19 mouse cellular contexts compared by ENCODE assay signal in the genomic region with DNA sequence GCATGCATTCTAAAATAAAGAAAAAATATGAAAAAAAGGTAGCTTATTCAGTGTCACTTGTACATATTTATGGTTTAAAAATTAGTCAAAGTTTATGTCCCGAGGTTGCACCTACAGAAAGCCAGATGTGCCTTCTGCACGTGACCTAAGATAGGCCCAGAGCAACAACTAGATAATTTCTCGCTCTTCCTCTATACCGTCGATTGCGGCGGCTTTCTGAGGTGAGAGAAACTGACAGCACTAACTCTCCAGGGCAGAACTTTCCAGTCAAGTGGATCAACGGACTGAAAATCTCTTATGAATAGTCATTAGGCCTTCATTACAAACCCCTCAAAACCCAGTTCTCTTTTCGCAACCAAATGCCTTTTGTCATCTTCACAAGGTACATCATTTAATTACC. TPM values are rescaled to one million over a fixed set of nuclear protein-coding genes. Genes with fewer than 3 reads are reported as not detected.
DNase-seq lines count a peak whose midpoint lies in the region; ATAC-seq and TF ChIP-seq lines count a peak whose summit lies in the region.
"Had no signal": no experiment of that assay in that cellular context is flagged by ENCODE, and none has a peak within 500 bp of the region (broad histone marks: within the 10 kb centered on the region; RNA-seq: fewer than 3 reads in every experiment).

No protein-coding gene starts in this region.

- peaks cover 24% of the 10 kb centered on the region for H3K79me2 ChIP-seq in MEL (ENCODE audit: control insufficient read depth, insufficient read depth, low read length, poor library complexity)

- no peak overlapping the region for H3K4me2 ChIP-seq in heart, embryonic 13.5 days
- H3K4me2 ChIP-seq: embryonic facial prominence, embryonic 12.5 days; lung, embryonic 14.5 days; midbrain, embryonic 11.5 days had no signal

- peaks cover 86% of the 10 kb centered on the region for H3K4me1 ChIP-seq in heart, embryonic 13.5 days
- peaks cover 29 to 36% of the 10 kb centered on the region in 2 experiments for H3K4me1 ChIP-seq in MEL (ENCODE audit: control insufficient read depth in 1 of 2, insufficient read depth in 2 of 2, low read length in 2 of 2)

- 65% methylated on average over 9 of the region's 9 CpGs for WGBS in heart, embryonic 13.5 days

- H3K36me3 ChIP-seq in heart, embryonic 13.5 days: no peaks in the 10 kb centered on the region
- H3K36me3 ChIP-seq in MEL (ENCODE audit: control insufficient read depth in 1 of 2, insufficient read depth in 2 of 2, low read length in 2 of 2): peaks cover 0 to 48% of the 10 kb centered on the region in 2 experiments; a peak in 3 of 4 replicates
- H3K36me3 ChIP-seq: embryonic facial prominence, embryonic 12.5 days had no signal

- H3K9me3 ChIP-seq in heart, embryonic 13.5 days: no peaks in the 10 kb centered on the region
- no peaks in the 10 kb centered on the region for H3K9me3 ChIP-seq in MEL (replicated peaks; ENCODE audit: insufficient read depth, low read length)
- H3K9me3 ChIP-seq: embryonic facial prominence, embryonic 12.5 days; hindbrain, embryonic 10.5 days had no signal

- no peaks in the 10 kb centered on the region for H3K27me3 ChIP-seq in heart, embryonic 13.5 days (replicated peaks)
- no peaks in the 10 kb centered on the region for H3K27me3 ChIP-seq in MEL (ENCODE audit: control insufficient read depth in 1 of 2, insufficient read depth in 2 of 2, low read length in 2 of 2)
- H3K27me3 ChIP-seq: embryonic facial prominence, embryonic 12.5 days had no signal

- no peak overlapping the region for H3K4me3 ChIP-seq in heart, embryonic 13.5 days
- no peak overlapping the region for H3K4me3 ChIP-seq in MEL (ENCODE audit: control insufficient read depth in 1 of 2, insufficient read depth in 1 of 2, low read depth in 2 of 2, low read length in 2 of 2)
- H3K4me3 ChIP-seq: embryonic facial prominence, embryonic 12.5 days; hindbrain, embryonic 10.5 days had no signal

- peak in 1 of 2 experiments; percentile 28; a peak in 1 of 4 replicates for TF ChIP-seq EP300 in MEL (IDR thresholded peaks at IDR 0.05; ENCODE audit: low read depth in 1 of 2, low read length in 2 of 2)

- no peak overlapping the region for H3K9ac ChIP-seq in heart, embryonic 13.5 days
- no peak overlapping the region for H3K9ac ChIP-seq in MEL (ENCODE audit: control insufficient read depth, low read depth, low read length, poor library complexity, severe bottlenecking)
- H3K9ac ChIP-seq: embryonic facial prominence, embryonic 12.5 days; lung, embryonic 14.5 days had no signal

- no peak for TF ChIP-seq RAD21 in MEL (IDR thresholded peaks at IDR 0.05; ENCODE audit: low read depth, low read length)

- 0 out of 2 replicates have a peak overlapping the region, but pooled peaks have one; percentile 17 for H3K27ac ChIP-seq in heart, embryonic 13.5 days (replicated peaks)
- peak overlapping the region; percentile 32 for H3K27ac ChIP-seq in MEL (ENCODE audit: control insufficient read depth, low read depth, low read length)
- H3K27ac ChIP-seq: embryonic facial prominence, embryonic 12.5 days; hindbrain, embryonic 10.5 days; hindbrain, postnatal 0 days had no signal

- TF ChIP-seq CTCF in MEL (IDR thresholded peaks at IDR 0.05 in 2 of 3, conservative IDR thresholded peaks at IDR 0.05 in 1 of 3; ENCODE audit: control insufficient read depth in 1 of 3, insufficient read depth in 1 of 3, low read depth in 2 of 3, low read length in 3 of 3, poor library complexity in 1 of 3, severe bottlenecking in 1 of 3): no peak

- ATAC-seq in heart, embryonic 13.5 days (ENCODE audit: extremely low read depth, insufficient number of reproducible peaks, low FRiP score, low TSS enrichment): no peak
- ATAC-seq in erythroid progenitor cell, adult 5-6 weeks (replicated peaks; ENCODE audit: low FRiP score, poor library complexity, severe bottlenecking): peak; percentile 45
- ATAC-seq in megakaryocyte progenitor cell, adult 5-6 weeks (replicated peaks; ENCODE audit: poor library complexity): peak; percentile 21; the same call in 1 of the 2 replicates
- ATAC-seq: hindbrain, postnatal 0 days; intestine, postnatal 0 days had no signal

- TF ChIP-seq POLR2A in MEL (IDR thresholded peaks at IDR 0.05; ENCODE audit: control insufficient read depth in 1 of 2, insufficient read depth in 1 of 2, low read depth in 1 of 2, low read length in 2 of 2, poor library complexity in 1 of 2): no peak

- DNase-seq in heart, adult 8-10 months (ENCODE audit: low spot score): no peak
- DNase-seq in MEL (ENCODE audit: low read depth, low spot score): no peak
- no peak for DNase-seq in lung, postnatal 10 days
- no peak for DNase-seq in layer of hippocampus, adult 9-10 months (ENCODE audit: low spot score)
- DNase-seq: adrenal gland, adult 2 months; B cell, adult 2 months; cerebellum, adult 8-10 months; lung, embryonic 14.5 days; lung, postnatal 4 days; right cerebral cortex, postnatal 25 days; thymus, postnatal 4 days had no signal

TF ChIP-seq in MEL, 35 proteins besides CTCF, POLR2A, EP300 and RAD21:
- no peak for TF ChIP-seq CHD2 (IDR thresholded peaks at IDR 0.05; ENCODE audit: low read length)
- TF ChIP-seq BHLHE40 (IDR thresholded peaks at IDR 0.05; ENCODE audit: borderline replicate concordance, low read depth, low read length): peak; percentile 91
- TF ChIP-seq MAX (IDR thresholded peaks at IDR 0.05; ENCODE audit: low read length): 0 out of 2 replicates have a peak, but pooled peaks have one; percentile 13
- no peak for TF ChIP-seq POLR2AphosphoS2 (IDR thresholded peaks at IDR 0.05; ENCODE audit: low read length)
- TF ChIP-seq ELF1 (IDR thresholded peaks at IDR 0.05; ENCODE audit: low read depth, low read length): no peak
- peak; percentile 21; the same call in 1 of the 2 replicates for TF ChIP-seq ETS1 (IDR thresholded peaks at IDR 0.05; ENCODE audit: low read depth, low read length)
- no peak for TF ChIP-seq RCOR1 (IDR thresholded peaks at IDR 0.05; ENCODE audit: low read depth, low read length)
- TF ChIP-seq TAL1 (IDR thresholded peaks at IDR 0.05; ENCODE audit: low read length): no peak
- no peak for TF ChIP-seq TBP (IDR thresholded peaks at IDR 0.05; ENCODE audit: low read depth, low read length)
- TF ChIP-seq ZMIZ1 (IDR thresholded peaks at IDR 0.05; ENCODE audit: low read depth, low read length): no peak
- TF ChIP-seq USF2 (IDR thresholded peaks at IDR 0.05; ENCODE audit: borderline replicate concordance in 1 of 2, insufficient read depth in 1 of 2, low read depth in 1 of 2, low read length in 2 of 2): peak in 1 of 2 experiments; percentile 60; a peak in 2 of 4 replicates
- TF ChIP-seq CHD1 (IDR thresholded peaks at IDR 0.05; ENCODE audit: low read depth, low read length): no peak
- TF ChIP-seq USF1 (IDR thresholded peaks at IDR 0.05; ENCODE audit: low read depth, low read length): peak; percentile 91

RNA-seq across cellular contexts. Expression of a gene that starts 59.0 kb away (rescaled TPM):
- polyA plus RNA-seq in heart, embryonic 13.5 days (2015; fragmentation: Nextera tagmentation; extraction: Ambion mirVana): 21.8 and 22.4 TPM in 2 replicates
- total RNA-seq in heart, adult 8-10 months (2022): 10 to 100 TPM; 41.1 to 54.9 (median 50.8) TPM
- total RNA-seq in MEL (2012; rRNA removed): 12.9 and 14.8 TPM in 2 replicates
- 10 to 100 TPM in 1 of 2 experiments, not detected in 1; 12.8 TPM for polyA plus RNA-seq in MEL (2012; ENCODE audit: insufficient read depth in 1 of 2, insufficient read length in 2 of 2, low read depth in 1 of 2, low replicate concordance in 2 of 2, missing spikeins in 1 of 2)
- total RNA-seq in erythroid progenitor cell, adult 5-6 weeks (2015; ENCODE audit: low replicate concordance): 45.8 and 49.9 TPM in 2 replicates
- total RNA-seq in erythroid progenitor cell, adult 5-6 weeks (2017; ENCODE audit: low replicate concordance): 34.3 and 60.1 TPM in 2 replicates
- total RNA-seq in megakaryocyte progenitor cell, adult 5-6 weeks (2015): 188 and 189 TPM in 2 replicates
- 138 and 151 TPM in 2 replicates for total RNA-seq in megakaryocyte progenitor cell, adult 5-6 weeks (2017)
